ENCODE assay signal across 10 mouse cellular contexts in genomic region chr9:118592585-118593249, GRCm38 (mm10). TPM values are rescaled to one million over a fixed set of nuclear protein-coding genes. Genes with fewer than 3 reads are reported as not detected.
DNase-seq lines count a peak whose midpoint lies in the region; ATAC-seq and TF ChIP-seq lines count a peak whose summit lies in the region.
"Had no signal": no experiment of that assay in that cellular context is flagged by ENCODE, and none has a peak within 500 bp of the region (broad histone marks: within the 10 kb centered on the region; RNA-seq: fewer than 3 reads in every experiment).

No protein-coding gene starts in this region.

- no peaks in the 10 kb centered on the region for H3K79me2 ChIP-seq in heart, adult 2 months (replicated peaks; ENCODE audit: control insufficient read depth, insufficient read depth, low read length)

- H3K9ac ChIP-seq in heart, embryonic 13.5 days: no peak overlapping the region
- H3K9ac ChIP-seq in heart, adult 2 months (ENCODE audit: low read depth, low read length): no peak overlapping the region

- 21% methylated on average over 13 of the region's 13 CpGs for WGBS in heart, embryonic 13.5 days
- 54% methylated on average over 13 of the region's 13 CpGs for WGBS in heart, adult 2 months

- H3K27me3 ChIP-seq in heart, embryonic 13.5 days (replicated peaks): peaks cover 26% of the 10 kb centered on the region
- H3K27me3 ChIP-seq in heart, adult 2 months (ENCODE audit: control insufficient read depth, insufficient read depth, low read length): no peaks in the 10 kb centered on the region

- no peak overlapping the region for H3K4me3 ChIP-seq in heart, embryonic 13.5 days
- no peak overlapping the region for H3K4me3 ChIP-seq in heart, adult 2 months

- no peaks in the 10 kb centered on the region for H3K36me3 ChIP-seq in heart, embryonic 13.5 days
- H3K36me3 ChIP-seq in heart, adult 2 months (ENCODE audit: control insufficient read depth, insufficient read depth, low read length): no peaks in the 10 kb centered on the region

- no peaks in the 10 kb centered on the region for H3K9me3 ChIP-seq in heart, embryonic 13.5 days

- peak overlapping the region; percentile 9; the same call in 1 of the 2 replicates for H3K4me2 ChIP-seq in heart, embryonic 13.5 days

- no peak for TF ChIP-seq POLR2A in heart, adult 2 months (IDR thresholded peaks at IDR 0.05; ENCODE audit: insufficient read depth, low read depth, low read length)

- peaks cover 77% of the 10 kb centered on the region for H3K4me1 ChIP-seq in heart, embryonic 13.5 days
- H3K4me1 ChIP-seq in heart, adult 2 months (ENCODE audit: control insufficient read depth, insufficient read depth, low read length): peaks cover 9% of the 10 kb centered on the region

- TF ChIP-seq CTCF in heart, adult 2 months (IDR thresholded peaks at IDR 0.05): no peak

- TF ChIP-seq EP300 in heart, adult 2 months (IDR thresholded peaks at IDR 0.05; ENCODE audit: insufficient read depth, low read depth, low read length): no peak

- intact Hi-C loops in heart, adult 2 months (cut with DNase I): no loop called here

- DNase-seq in heart, adult 2 months: no peak
- DNase-seq in embryo, embryonic 9.5 days (ENCODE audit: extremely low spot score): peak; percentile 79
- peak; percentile 70 to 82 for DNase-seq in kidney, postnatal 25 days
- peak; percentile 53 for DNase-seq in lung, postnatal 25 days (ENCODE audit: low spot score)
- DNase-seq in left cerebral cortex, adult 11 months (ENCODE audit: low spot score): no peak
- no peak for DNase-seq in thymus, postnatal 10 days (ENCODE audit: low spot score in 2 of 2)
- DNase-seq: cerebellum, adult 9-10 months had no signal

- no peak for ATAC-seq in heart, embryonic 13.5 days (ENCODE audit: extremely low read depth, insufficient number of reproducible peaks, low FRiP score, low TSS enrichment)
- no peak for ATAC-seq in activated CD4-positive, CD25-positive, alpha-beta regulatory T cell, adult 4 months

- peak overlapping the region; percentile 46 for H3K27ac ChIP-seq in heart, embryonic 13.5 days (replicated peaks)
- no peak overlapping the region for H3K27ac ChIP-seq in heart, adult 2 months
- H3K27ac ChIP-seq: macrophage had no signal

RNA-seq across cellular contexts. Expression of gene Itga9, which starts 13.8 kb away (rescaled TPM):
- polyA plus RNA-seq in heart, embryonic 13.5 days (2015; fragmentation: Nextera tagmentation; extraction: Ambion mirVana): 6.5 and 8.4 TPM in 2 replicates
- total RNA-seq in heart, adult 2 months (2021): 10 to 100 TPM; 34.8 to 41.9 TPM
- polyA plus RNA-seq in heart, adult 2 months (2012; rRNA removed): 35.3 and 43.7 TPM in 2 replicates
- under 1 TPM in 1 of 2 experiments, not detected in 1; 0.54 TPM for polyA plus RNA-seq in activated CD4-positive, CD25-positive, alpha-beta regulatory T cell, adult 4 months (2017; shearing (Covaris generic))

Comparison
In these comparisons a context has a peak if more than half of its experiments do, and no peak if none do; other contexts are left out.
1. DNase-seq: peak in embryo, embryonic 9.5 days (single experiment), kidney, postnatal 25 days (2 of 2) and lung, postnatal 25 days (single experiment); none in heart, adult 2 months (0 of 2), left cerebral cortex, adult 11 months (single experiment) and thymus, postnatal 10 days (0 of 2).